15 mouse cellular contexts compared by ENCODE assay signal in genomic region chr8:79443460-79444098, GRCm38 (mm10).
"Had no signal": no experiment of that assay in that cellular context is flagged by ENCODE, and none has a peak within 500 bp of the region (broad histone marks: within the 10 kb centered on the region; RNA-seq: fewer than 3 reads in every experiment).

No protein-coding gene starts in this region.

- H3K4me1 ChIP-seq: limb, embryonic 10.5 days; liver, embryonic 15.5 days; midbrain, embryonic 13.5 days had no signal

- ATAC-seq: lung, postnatal 0 days; midbrain, embryonic 13.5 days had no signal

- H3K27ac ChIP-seq: layer of hippocampus, adult 2 months; limb, embryonic 10.5 days; liver, embryonic 15.5 days; midbrain, embryonic 13.5 days had no signal

- H3K9ac ChIP-seq: liver, embryonic 15.5 days; midbrain, embryonic 13.5 days had no signal

- H3K9me3 ChIP-seq: limb, embryonic 10.5 days; liver, embryonic 15.5 days; midbrain, embryonic 13.5 days had no signal

- H3K4me2 ChIP-seq: liver, embryonic 11.5 days; liver, embryonic 15.5 days; midbrain, embryonic 13.5 days had no signal

- H3K4me3 ChIP-seq: layer of hippocampus, adult 2 months; limb, embryonic 10.5 days; liver, embryonic 15.5 days; midbrain, embryonic 13.5 days had no signal

- H3K36me3 ChIP-seq: limb, embryonic 10.5 days; liver, embryonic 15.5 days; midbrain, embryonic 13.5 days had no signal

- H3K27me3 ChIP-seq: liver, embryonic 15.5 days; midbrain, embryonic 13.5 days had no signal

- DNase-seq: kidney, adult 11 months; kidney, adult 9 months; kidney, postnatal 10 days; kidney, postnatal 4 days; lung, adult 2 months; lung, postnatal 36 days; right cerebral cortex, postnatal 25 days; thymus, adult 2 months; thymus, postnatal 36 days had no signal
